Mouse (Mus musculus) C2C12 (cell line): ENCODE measurements around the gene Cobll1. TPM values are rescaled to one million over a fixed set of nuclear protein-coding genes. Genes with fewer than 3 reads are reported as not detected.

ENCODE experiments used
- H3K27me3 ChIP-seq: one replicate; pipeline ENCODE4 v1.6.1; 2011; ENCODE audit not compliant: control insufficient read depth, insufficient read depth, insufficient read length
- H3K36me3 ChIP-seq: one replicate; pipeline ENCODE4 v1.6.1; 2011; ENCODE audit not compliant: control insufficient read depth, insufficient read depth
- H3K4me3 ChIP-seq: one replicate; pipeline ENCODE4 v1.5.1; 2011; ENCODE audit warnings: mild to moderate bottlenecking, control low read depth; ENCODE audit not compliant: poor library complexity, insufficient read depth, severe bottlenecking
- H3K79me2 ChIP-seq: one replicate; pipeline ENCODE4 v1.6.1; 2011; ENCODE audit not compliant: control insufficient read depth, insufficient read depth
- H3K79me3 ChIP-seq: one replicate; pipeline ENCODE4 v1.6.1; 2011; ENCODE audit warnings: low read depth, control low read depth
- H3ac ChIP-seq: one replicate; pipeline ENCODE3; 2011; ENCODE audit warnings: low read depth; ENCODE audit not compliant: control insufficient read depth, insufficient read length
- CEBPB ChIP-seq: IDR thresholded peaks from one replicate; pipeline ENCODE4 v1.6.1; 2011; ENCODE audit warnings: low read depth, mild to moderate bottlenecking, control low read depth, moderate library complexity
- CTCF ChIP-seq: IDR thresholded peaks from one replicate; pipeline ENCODE4 v1.5.1; 2011; ENCODE audit not compliant: control insufficient read depth, insufficient read depth, insufficient read length
- FOSL1 ChIP-seq: IDR thresholded peaks from one replicate; pipeline ENCODE4 v1.8.0; 2011; ENCODE audit warnings: mild to moderate bottlenecking, low read length; ENCODE audit not compliant: poor library complexity, insufficient read depth, severe bottlenecking
- MAX ChIP-seq: IDR thresholded peaks from one replicate; pipeline ENCODE4 v1.6.1; 2011; ENCODE audit warnings: mild to moderate bottlenecking, control low read depth
- MYOD1 ChIP-seq: IDR thresholded peaks from one replicate; pipeline ENCODE4 v1.6.1; 2011; ENCODE audit warnings: low read depth; ENCODE audit not compliant: control insufficient read depth, insufficient read length
- MYOG ChIP-seq: IDR thresholded peaks from one replicate; pipeline ENCODE4 v1.6.1; 2011; ENCODE audit not compliant: control insufficient read depth, insufficient read length; ENCODE audit errors: extremely low read depth
- USF1 ChIP-seq: IDR thresholded peaks from one replicate; pipeline ENCODE4 v1.6.1; 2011; ENCODE audit warnings: low read depth, mild to moderate bottlenecking, control low read depth, moderate library complexity
- polyA plus RNA-seq: library from polyadenylated mRNA; unstranded; fragments of >200 nt; fragmentation: generic; extraction: Trizol; gene quantifications from one replicate; pipeline ENCODE4 v1.2.1, GENCODE M21; 2012; ENCODE audit warnings: missing spikeins

Cobll1 gene
- polyA plus RNA-seq, 1 experiment: 16.3 TPM

GRCm38 (mm10) chr2:65053764-65054163, 185.4 kb downstream of the Cobll1 start:
- H3K36me3 ChIP-seq: no peaks in the 10 kb centered on the region
- no peaks in the 10 kb centered on the region for H3K79me3 ChIP-seq
- TF ChIP-seq CTCF (no peak), MYOG (no peak), MYOD1 (no peak), CEBPB (no peak)
- H3ac ChIP-seq: no peak overlapping the region
- no peaks in the 10 kb centered on the region for H3K79me2 ChIP-seq
- H3K27me3 ChIP-seq: peaks cover 4% of the 10 kb centered on the region
- H3K4me3 ChIP-seq: no peak overlapping the region

GRCm38 (mm10) chr2:65052191-65053012, 186.8 kb downstream of the Cobll1 start:
- Histone ChIP-seq H3K79me2 (no peaks in the 10 kb centered on the region), H3K79me3 (no peaks in the 10 kb centered on the region), H3K4me3 (no peak overlapping the region), H3ac (no peak overlapping the region), H3K36me3 (no peaks in the 10 kb centered on the region), H3K27me3 (peaks cover 4% of the 10 kb centered on the region)
- TF ChIP-seq MAX: no peak
- no peak for TF ChIP-seq MYOG
- TF ChIP-seq CTCF: no peak

- TF ChIP-seq CTCF (no peak), MYOD1 (no peak), FOSL1 (no peak), CEBPB (no peak), USF1 (no peak), MAX (no peak), MYOG (no peak)
- Histone ChIP-seq H3K79me3 (no peaks in the 10 kb centered on the region), H3K79me2 (no peaks in the 10 kb centered on the region), H3K36me3 (no peaks in the 10 kb centered on the region), H3K27me3 (no peaks in the 10 kb centered on the region), H3ac (no peak overlapping the region), H3K4me3 (no peak overlapping the region)
Measured at GRCm38 (mm10) chr2:65050776-65051175, 188.4 kb downstream of the Cobll1 start.

GRCm38 (mm10) chr2:65048234-65049017, 190.8 kb downstream of the Cobll1 start:
- no peak overlapping the region for H3ac ChIP-seq
- no peaks in the 10 kb centered on the region for H3K27me3 ChIP-seq
- no peak for TF ChIP-seq CTCF
- TF ChIP-seq CEBPB: no peak
- no peak for TF ChIP-seq USF1
- TF ChIP-seq MAX: no peak
- TF ChIP-seq FOSL1: no peak
- TF ChIP-seq MYOG: no peak
- no peak for TF ChIP-seq MYOD1
- H3K4me3 ChIP-seq: no peak overlapping the region
- no peaks in the 10 kb centered on the region for H3K79me2 ChIP-seq
- H3K79me3 ChIP-seq: no peaks in the 10 kb centered on the region
- H3K36me3 ChIP-seq: no peaks in the 10 kb centered on the region

Other genes with a start within 250 kb of the Cobll1 start
- gene Grb14, start 214.4 kb downstream of the Cobll1 start, polyA plus RNA-seq: 0.32 TPM
- gene Slc38a11, start 124.6 kb upstream of the Cobll1 start, polyA plus RNA-seq: not detected